Mouse (Mus musculus): ENCODE data around the gene Lrpprc. TPM values are rescaled to one million over a fixed set of nuclear protein-coding genes. Genes with fewer than 3 reads are reported as not detected.
"Not testable (repeated sequence)": the region's sequence is repeated elsewhere in the genome, so short reads cannot be mapped to it uniquely, and the experiment has no call there.

Lrpprc gene
- total RNA-seq (2015; ENCODE audit: low replicate concordance) (20.5 and 30.3 TPM in 2 replicates), total RNA-seq (2017; ENCODE audit: low replicate concordance) (31.0 and 58.3 TPM in 2 replicates)

DNA sequence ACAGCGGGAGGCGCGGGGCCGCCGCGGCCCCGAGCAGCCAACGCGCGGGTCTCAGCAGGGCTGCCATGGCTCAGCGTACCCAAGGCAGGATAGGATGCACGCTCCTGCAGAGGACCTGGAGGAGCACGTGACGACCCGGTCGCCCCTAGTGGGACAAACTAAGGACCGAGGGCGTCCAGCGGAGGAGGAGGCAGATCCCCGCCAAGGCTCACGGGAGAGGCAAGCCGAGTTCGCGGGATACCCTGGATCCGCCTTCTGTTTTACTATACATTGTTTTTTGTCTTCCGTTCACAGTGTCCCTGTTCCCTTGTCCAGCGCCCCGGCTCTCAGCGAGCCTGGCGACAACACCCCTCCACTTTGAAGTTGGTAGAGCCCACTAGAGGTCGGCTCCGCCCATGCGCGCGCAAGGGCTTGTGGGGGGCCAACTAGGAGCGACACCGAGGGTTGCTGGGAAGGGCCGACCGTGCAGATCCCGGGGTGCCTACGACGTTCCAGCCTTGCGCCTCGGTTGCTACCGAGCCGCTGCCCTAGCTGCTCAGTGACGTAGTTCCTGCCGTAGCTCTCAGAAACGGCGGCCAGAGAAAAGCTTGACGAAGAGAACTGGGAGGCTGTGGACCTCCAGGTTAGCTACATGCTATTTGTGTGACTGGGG lies at the start of gene Lrpprc:
TSS of gene Lrpprc (minus strand) at position 343 of the 652 bp plus-strand sequence.
- peak; percentile 92 for ATAC-seq (replicated peaks; ENCODE audit: low FRiP score, poor library complexity, severe bottlenecking)

DNA sequence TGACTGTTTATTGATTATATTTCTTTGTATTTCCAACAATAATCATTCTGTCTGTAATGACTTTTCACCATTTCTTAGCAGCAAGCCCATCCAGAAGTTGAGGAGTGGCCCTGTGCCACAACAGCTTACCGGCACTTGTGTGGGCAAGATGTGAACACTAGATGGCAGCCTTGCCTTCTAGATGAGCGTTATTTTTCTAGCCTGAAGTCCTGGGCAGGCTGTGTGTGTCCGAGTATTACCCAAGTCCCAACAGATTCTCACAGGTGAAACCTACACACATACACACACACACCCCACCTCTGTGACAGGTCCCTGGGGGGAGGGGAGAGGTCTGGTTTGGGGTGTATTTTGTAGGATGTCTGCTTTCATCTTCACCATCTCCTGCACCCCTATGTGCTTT lies 47.2 kb upstream of the Lrpprc start:
- peak; percentile 77 for ATAC-seq (replicated peaks; ENCODE audit: low FRiP score, poor library complexity, severe bottlenecking)

DNA sequence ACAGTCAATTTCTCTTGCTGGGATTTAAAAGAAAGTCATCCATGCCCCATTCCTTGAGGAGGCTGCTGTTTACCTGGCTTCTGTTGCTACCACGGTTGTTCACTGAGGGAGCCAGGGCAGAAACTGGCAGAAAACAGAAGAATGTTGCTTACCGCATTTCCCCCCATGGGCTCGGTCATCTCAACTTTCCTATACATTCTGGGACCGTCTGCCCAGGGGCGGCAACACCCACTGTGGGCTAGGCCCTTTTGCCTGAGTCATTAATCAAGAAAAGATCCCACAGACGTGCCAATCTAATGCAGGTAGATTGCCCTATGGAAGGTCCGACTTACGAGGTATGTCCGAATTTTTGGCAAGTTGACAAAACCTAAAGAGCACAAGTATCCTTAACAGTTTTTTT lies 44.7 kb upstream of the Lrpprc start:
- no peak for ATAC-seq (replicated peaks; ENCODE audit: low FRiP score, poor library complexity, severe bottlenecking)

DNA sequence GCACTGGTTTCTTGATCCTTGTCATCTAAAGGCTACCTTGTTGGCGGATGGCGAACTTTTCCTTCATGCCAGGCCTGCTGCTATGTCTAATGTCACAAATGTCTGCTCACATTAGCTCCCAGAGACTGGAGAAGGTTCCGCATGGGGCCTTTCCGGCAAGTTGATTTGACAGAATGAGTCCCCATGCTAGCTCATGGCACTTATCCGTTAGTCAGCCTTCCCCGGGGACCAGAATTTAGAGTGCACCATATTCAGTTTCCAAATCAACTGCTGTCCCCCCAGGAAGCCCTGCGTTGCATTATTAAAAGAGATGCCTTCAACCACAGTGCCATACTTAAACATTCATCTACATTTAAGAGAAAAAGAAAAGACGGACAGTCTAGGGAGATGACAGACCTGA lies 41.8 kb upstream of the Lrpprc start:
- ATAC-seq (replicated peaks; ENCODE audit: low FRiP score, poor library complexity, severe bottlenecking): no peak

DNA sequence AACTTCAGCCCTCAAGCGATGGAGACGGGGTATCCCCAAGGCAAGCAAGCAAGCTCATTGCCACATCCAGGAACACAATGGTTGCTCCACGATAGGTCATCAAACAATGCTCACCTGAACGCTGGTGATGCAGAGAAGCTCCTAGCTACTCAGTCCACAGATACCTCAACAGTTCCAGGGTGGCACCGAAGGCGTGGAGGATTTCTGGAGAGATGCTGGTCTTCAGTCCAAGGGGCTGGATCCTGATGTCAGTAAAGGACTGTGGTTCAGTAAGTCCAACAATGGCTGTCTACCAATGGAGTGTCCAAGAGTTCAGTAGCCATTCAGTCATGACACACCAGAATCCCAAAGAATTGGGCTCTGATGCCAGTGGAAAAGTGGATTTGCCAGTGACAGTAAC lies 37.7 kb upstream of the Lrpprc start:
- no peak for ATAC-seq (replicated peaks; ENCODE audit: low FRiP score, poor library complexity, severe bottlenecking)

DNA sequence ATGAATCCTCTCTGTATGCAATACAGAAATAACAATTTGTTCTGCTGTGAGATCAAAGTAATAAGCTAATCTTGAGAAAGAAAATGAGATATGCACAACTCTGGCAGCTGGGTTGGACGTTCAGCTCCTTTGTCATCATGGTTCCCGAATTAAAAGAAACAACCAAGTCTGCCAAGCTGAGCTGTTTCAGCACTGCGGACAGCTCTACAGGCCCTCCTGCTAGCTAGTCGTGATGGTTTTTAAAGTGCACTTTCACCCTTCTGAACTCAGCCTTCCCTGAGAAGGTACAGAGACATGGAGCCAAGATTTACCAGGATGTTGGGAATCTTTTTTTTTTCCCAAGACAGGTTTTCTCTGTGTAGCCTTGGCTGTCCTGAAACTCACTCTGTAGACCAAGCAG lies 30.0 kb upstream of the Lrpprc start:
- no peak for ATAC-seq (replicated peaks; ENCODE audit: low FRiP score, poor library complexity, severe bottlenecking)

DNA sequence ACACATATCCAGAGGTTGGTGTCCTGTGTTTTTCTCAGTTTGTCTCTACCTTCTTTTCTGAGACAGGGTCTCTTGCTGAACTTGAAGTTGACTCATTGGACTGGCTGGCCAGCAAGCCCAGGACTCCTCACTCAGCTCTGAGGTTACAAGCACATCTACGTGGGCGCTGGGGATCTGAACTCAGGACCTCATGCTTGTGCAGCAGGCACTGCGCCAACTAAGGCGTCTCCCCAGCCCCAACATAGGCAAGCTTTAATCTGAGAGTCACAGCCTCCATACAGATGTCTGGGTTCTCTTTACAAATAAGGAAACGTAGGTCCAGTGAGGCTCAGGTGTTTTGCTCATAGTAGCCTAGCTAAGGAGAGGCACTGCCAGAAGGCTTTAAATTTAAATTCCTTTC lies 27.8 kb upstream of the Lrpprc start:
- ATAC-seq (replicated peaks; ENCODE audit: low FRiP score, poor library complexity, severe bottlenecking): no peak

DNA sequence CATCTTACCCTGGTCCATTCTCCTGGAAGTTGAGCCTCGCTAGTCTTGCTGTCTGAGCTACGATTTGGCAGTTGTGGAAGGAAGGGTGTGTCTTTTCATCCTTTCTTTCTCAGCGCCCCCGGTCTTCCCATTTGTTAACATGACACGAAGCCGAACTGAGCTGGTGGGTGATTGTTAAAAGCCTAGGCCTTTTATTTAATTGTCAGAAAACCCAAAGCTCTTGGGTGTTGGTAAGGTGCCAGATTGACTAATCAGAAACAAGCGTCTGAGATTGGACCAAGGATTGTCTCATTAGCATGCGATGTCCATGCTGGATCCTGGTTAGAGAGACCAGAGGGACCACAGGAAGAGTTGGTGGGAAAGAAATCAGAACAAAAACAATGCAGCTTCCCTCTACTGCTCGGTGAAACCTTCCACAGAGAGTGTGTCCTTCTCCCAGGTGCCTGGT lies 25.4 kb upstream of the Lrpprc start:
- ATAC-seq (replicated peaks; ENCODE audit: low FRiP score, poor library complexity, severe bottlenecking): no peak

DNA sequence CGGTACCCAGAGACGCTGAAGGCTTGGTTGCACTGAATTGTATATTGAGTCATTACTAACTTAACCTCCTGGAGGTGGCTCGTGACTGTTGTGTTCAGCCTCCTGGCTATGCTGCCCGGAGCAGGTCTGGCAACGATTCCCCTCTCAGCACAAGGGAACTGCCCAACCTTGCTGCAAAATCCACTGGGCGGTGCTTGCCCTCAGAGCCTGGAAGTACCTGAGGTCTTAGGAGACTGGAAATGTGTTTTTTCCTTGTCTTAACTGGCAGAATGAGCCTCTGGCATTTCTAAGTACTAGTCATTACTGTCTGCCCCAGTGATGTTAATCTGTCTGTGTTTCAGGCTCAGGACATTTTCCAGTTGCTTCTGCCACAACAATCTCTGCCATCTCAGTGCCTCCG lies 24.3 kb upstream of the Lrpprc start:
- no peak for ATAC-seq (replicated peaks; ENCODE audit: low FRiP score, poor library complexity, severe bottlenecking)

DNA sequence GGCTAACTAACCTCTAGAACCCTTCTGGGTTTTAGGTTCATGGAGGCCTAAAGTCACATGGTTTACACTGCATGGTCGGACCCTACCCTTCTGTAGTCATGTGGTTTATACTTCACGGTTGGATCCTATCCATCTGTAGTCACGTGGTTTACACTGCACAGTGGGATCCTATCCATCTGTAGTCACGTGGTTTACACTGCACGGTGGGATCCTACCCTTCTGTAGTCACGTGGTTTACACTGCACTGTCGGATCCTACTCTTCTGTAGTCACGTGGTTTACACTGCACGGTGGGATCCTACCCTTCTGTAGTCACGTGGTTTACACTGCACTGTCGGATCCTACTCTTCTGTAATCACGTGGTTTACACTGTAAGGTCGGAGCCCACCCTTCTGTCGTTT lies 23.6 kb upstream of the Lrpprc start:
- not testable (repeated sequence) for ATAC-seq (replicated peaks; ENCODE audit: low FRiP score, poor library complexity, severe bottlenecking)

DNA sequence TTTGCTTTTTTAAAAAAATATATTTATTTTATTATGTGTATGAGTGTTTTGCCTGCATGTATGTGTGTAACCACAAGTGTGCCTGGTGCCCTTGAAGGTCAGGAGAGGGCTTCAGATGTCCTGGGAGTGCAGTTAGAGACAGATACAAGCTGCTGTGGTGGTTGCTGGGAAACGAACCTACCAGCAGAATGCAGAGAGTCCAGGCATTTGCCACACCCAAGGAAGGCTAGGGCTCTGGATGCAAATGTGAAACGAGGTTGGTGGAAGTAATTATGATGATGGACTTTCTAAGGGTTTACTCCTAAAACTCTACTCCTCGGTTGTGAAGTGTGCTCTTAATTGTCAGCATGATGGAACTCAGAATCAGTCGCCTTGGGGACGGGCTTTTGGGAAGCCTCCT lies 1.4 kb upstream of the Lrpprc start:
- ATAC-seq (replicated peaks; ENCODE audit: low FRiP score, poor library complexity, severe bottlenecking): no peak

DNA sequence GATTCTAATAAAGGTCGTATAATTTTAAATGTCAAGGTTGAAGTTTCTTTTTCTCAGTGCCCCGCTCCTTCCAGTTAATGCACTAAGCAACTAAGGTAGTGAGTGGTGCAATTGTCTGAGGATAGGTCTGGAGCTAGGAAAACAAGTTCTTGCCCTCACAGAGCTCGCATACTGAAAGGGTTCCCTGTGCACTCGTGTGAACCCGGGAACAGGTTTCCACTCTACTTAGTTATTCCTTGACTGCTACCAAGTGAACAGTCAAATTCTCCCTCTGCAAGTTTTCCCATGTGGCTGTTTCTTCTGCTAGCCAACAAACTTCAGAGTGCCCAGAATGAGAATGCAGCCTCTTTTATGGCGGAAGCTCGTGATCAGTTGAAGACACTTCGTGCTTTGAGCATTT lies 567 bp upstream of the Lrpprc start:
- ATAC-seq (replicated peaks; ENCODE audit: low FRiP score, poor library complexity, severe bottlenecking): peak; percentile 41

DNA sequence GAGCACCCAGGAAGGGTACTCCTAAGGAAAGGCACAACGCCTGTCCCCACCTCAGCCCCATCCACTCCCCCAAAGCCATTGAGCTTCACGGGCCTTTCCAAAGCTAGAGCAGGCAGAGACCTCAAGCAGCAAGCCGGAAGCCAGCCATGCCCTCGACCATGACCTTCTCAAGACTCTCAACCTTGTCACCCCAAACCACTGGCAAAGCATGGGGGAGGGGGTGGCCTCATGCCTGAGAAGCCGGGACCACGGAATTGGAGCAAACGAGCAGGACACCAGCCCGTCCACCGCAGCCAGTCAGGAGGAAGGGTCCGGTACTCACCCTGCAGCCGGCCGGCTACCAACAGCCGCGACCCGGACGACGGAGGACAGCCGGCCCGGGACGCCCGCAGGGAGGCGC lies 546 bp downstream of the Lrpprc start:
- ATAC-seq (replicated peaks; ENCODE audit: low FRiP score, poor library complexity, severe bottlenecking): no peak

DNA sequence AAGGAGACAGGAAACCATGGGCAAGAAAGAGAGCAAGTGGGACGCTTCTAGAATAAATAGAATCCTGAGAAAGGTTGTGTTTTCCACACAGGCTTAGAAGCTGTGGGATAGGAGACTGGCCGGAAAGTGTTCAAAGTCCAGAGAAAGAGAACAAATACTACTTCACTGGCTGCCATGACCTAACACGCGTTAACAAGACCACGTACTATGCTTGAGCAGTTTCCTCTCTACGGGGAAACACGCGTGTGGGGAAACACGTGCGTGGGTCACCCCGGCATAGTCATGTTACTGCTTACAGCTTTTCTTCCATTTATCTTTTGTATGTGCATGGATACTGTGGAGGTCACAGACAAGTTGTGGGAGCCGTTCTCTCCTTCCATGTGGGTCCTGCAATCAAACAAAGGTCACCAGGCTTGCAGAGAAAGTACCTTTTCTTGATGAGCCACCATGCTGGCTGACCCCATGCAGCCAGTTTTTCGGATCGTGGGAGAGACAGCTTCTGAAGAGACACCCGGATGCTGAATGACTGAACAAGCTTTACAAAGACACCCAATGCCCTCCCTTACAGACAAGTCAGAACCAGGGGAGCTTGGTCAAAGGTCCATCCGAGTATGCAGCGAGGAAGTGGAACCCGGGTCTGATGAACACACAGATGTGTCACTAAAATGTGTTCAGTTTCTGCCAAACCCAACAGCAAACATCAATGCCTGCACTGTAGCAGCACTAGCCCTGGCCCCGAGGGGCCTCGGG lies 2.0 kb downstream of the Lrpprc start:
- no peak for ATAC-seq (replicated peaks; ENCODE audit: low FRiP score, poor library complexity, severe bottlenecking)

DNA sequence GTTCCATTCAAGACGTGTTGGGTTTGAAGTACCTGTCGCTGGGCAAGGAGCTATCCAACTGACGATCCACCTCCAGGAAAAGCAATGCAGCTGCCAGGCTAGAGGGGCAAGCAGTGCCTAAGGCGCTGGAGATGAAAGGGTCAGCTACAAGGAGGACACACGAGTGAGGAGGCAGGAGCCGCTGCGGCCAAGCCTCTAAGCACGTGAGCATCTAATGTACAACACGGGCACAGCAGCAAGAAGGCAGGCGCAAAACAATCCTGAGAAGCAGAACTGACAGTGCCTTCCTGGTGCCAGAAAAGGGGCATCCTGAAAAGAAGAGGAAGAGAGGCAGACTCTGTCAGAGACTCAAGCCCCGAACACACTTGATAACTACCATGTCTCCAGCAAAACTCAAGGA lies 3.1 kb downstream of the Lrpprc start:
- no peak for ATAC-seq (replicated peaks; ENCODE audit: low FRiP score, poor library complexity, severe bottlenecking)

DNA sequence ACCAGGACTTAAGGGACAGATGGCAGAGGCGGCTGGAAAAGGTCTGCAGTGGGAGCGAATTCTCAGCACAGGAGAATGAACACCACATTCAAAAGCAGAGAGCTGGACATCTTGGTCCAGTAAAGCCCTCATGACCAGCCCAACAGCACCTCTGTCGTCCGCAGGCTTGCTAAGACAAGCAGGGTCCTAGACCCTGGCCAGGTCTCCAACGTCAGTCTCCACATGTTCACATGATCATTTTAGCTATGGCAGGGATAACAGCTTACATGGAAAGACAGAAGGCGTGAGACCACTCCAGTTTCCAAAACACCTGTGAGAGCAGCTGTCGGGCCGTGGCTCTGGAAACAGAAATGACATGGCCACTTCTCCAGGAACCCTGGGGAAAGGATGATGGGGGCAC lies 3.7 kb downstream of the Lrpprc start:
- no peak for ATAC-seq (replicated peaks; ENCODE audit: low FRiP score, poor library complexity, severe bottlenecking)

DNA sequence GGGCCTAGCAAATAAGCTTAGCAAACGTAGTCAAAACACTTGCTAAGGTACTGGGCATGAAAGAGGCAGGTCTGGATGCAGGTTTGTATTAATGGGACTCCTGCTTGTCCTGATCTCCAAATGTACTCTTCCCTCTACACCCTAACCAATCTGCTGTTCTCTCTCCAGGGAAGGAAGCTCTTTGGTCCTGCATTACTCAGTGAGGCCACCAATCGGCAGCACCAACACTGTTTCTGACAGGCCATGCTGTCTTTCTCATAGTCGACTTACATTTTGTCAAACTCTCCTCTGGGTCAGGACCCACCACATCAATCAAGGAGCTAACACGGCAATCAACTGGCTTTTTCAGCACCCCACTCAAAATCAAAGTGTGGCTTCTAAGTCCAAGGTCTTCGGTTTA lies 5.4 kb downstream of the Lrpprc start:
- ATAC-seq (replicated peaks; ENCODE audit: low FRiP score, poor library complexity, severe bottlenecking): no peak

DNA sequence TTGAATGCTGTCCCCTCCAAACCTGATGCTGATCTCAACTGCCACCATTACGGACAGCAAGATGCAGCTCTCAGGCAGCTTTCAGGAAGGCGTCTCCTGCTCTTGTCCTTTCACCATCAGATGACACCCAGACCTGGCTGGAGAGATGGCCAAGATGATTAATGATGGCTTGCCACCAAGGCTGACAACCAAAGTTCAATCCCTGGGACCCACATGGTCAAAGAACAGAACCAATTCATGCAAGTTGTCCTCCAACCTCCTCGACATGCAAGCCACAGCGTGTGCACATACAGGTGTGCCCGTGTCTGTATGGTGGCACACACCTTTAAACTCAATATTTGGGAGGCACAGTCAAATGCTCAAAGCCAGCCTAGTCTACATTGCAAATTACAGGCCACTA lies 7.1 kb downstream of the Lrpprc start:
- ATAC-seq (replicated peaks; ENCODE audit: low FRiP score, poor library complexity, severe bottlenecking): no peak

DNA sequence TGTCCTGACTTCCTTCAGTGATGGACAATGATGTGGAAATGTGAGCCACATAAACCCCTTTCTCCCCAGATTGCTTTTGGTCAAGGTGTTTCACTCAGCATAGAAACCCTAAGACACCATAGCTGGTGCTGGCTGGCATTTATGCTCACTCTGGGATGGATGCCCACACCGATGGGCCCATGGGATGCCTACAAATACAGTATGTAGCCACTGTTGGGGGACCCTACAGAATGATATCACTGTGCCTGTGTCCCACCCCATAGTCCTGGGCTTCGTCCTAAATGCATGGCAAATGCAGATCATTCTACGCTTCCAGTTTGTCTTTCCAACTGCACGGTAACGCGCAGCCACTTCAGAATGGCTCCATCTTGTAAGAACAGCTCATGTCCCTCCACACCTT lies 10.3 kb downstream of the Lrpprc start:
- no peak for ATAC-seq (replicated peaks; ENCODE audit: low FRiP score, poor library complexity, severe bottlenecking)

DNA sequence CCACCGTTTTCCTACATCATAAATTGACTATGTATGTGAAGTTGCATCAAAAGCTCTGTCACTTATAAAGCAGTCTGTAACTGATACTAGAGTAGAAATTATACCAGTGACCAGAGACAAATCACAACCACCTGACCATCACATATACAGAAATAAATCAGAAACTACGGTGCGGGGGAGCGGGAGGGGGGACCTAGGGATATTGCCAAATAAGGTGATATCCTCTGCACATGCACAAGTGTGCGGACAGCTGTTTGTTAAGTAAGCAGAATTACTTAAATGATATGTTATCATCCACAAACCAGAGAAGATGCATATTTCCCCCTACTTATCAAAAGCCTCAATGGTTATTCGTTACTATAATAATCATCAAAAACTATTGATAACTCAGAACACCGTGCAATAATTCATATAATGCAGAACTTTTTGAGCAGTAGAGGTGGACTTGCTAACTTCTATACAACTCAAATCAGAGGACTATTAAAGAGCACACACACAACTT lies 12.1 kb downstream of the Lrpprc start:
- ATAC-seq (replicated peaks; ENCODE audit: low FRiP score, poor library complexity, severe bottlenecking): 0 out of 2 replicates have a peak, but pooled peaks have one; percentile 11

DNA sequence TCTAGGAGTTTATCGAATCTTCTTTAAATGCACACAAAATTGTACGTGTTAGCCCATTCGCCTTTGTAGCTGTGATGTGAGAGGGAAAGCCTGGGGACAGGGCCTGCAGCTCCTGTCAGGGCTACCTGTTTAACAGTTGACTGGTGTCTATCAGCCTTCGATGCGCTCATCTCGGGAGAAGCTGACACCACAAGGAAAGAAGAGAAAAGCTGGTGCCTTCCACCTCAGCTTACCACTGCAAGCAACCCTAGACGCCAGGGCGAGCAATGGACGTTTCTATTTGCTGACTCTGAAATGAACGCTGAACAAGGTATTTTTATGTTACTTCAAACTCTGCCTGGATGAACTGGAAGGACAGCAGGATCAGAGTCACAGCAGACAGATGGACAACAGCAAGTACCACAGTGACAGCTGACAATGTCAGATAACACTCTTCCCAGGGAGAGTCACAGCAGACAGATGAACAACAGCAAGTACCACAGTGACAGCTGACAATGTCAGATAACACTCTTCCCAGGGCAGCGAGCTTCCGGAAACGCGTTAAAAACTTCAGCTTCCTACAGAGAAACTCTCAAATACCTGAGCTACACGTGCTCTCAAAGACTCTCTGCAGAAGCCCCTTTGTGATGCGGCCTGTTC lies 14.1 kb downstream of the Lrpprc start:
- ATAC-seq (replicated peaks; ENCODE audit: low FRiP score, poor library complexity, severe bottlenecking): peak; percentile 94
